Mouse (Mus musculus): ENCODE data around the gene Ltbp2.

- no peak for TF ChIP-seq CTCF (IDR thresholded peaks at IDR 0.05; ENCODE audit: control insufficient read depth, insufficient read depth, low read length)
- TF ChIP-seq POLR2A (IDR thresholded peaks at IDR 0.05; ENCODE audit: borderline replicate concordance, control insufficient read depth, low read depth, low read length): no peak
These were observed 104.3 kb downstream of the Ltbp2 start for GRCm38 (mm10) chr12:84771981-84772520.
